Mouse (Mus musculus) kidney, postnatal 25 days (tissue): Measurements from ENCODE around the gene Gys2.
"Not testable (repeated sequence)": the region's sequence is repeated elsewhere in the genome, so short reads cannot be mapped to it uniquely, and the experiment has no call there.

Experiments
- DNase-seq, 2 experiments: peaks; one replicate each; pipeline ENCODE4 v3.0.0; 2021; ENCODE audit warnings: mixed read lengths in 2 of 2

Gys2 gene

GRCm38 (mm10) chr6:142472801-142473203 is at the start of gene Gys2:
Gene Gys2 (minus strand): TSS chr6:142473109.
- DNase-seq, result peak; percentile 43 to 57

- no peak for DNase-seq
Observed at GRCm38 (mm10) chr6:142521591-142522110, 48.7 kb upstream of the Gys2 start.

GRCm38 (mm10) chr6:142519110-142519509 is 46.2 kb upstream of the Gys2 start:
- DNase-seq, result no peak

GRCm38 (mm10) chr6:142515379-142515778 is 42.5 kb upstream of the Gys2 start:
- DNase-seq, result not testable (repeated sequence)

GRCm38 (mm10) chr6:142514912-142515311 is 42.0 kb upstream of the Gys2 start:
- DNase-seq, result peak; percentile 73 to 74

- peak in 1 of 2 experiments; percentile 38 for DNase-seq
Observed at GRCm38 (mm10) chr6:142512902-142513301, 40.0 kb upstream of the Gys2 start.

- DNase-seq, result no peak
Observed at GRCm38 (mm10) chr6:142511516-142512135, 38.7 kb upstream of the Gys2 start.

- no peak for DNase-seq
Observed at GRCm38 (mm10) chr6:142508663-142509062, 35.8 kb upstream of the Gys2 start.

- peak; percentile 95 to 98 for DNase-seq
Observed at GRCm38 (mm10) chr6:142507785-142508162, 34.9 kb upstream of the Gys2 start, which contains the start of gene Ldhb. Gene Ldhb (minus strand): TSS chr6:142507957.

GRCm38 (mm10) chr6:142507033-142507784 is 34.3 kb upstream of the Gys2 start:
- DNase-seq, result peak in 1 of 2 experiments; percentile 55

GRCm38 (mm10) chr6:142506338-142507032 is 33.6 kb upstream of the Gys2 start:
- DNase-seq, result peak in 1 of 2 experiments; percentile 31

GRCm38 (mm10) chr6:142503601-142504000 is 30.7 kb upstream of the Gys2 start:
- DNase-seq, result peak; percentile 36 to 52

- peak; percentile 51 to 74 for DNase-seq
Observed at GRCm38 (mm10) chr6:142502519-142503125, 29.7 kb upstream of the Gys2 start.

- not testable (repeated sequence) for DNase-seq
Observed at GRCm38 (mm10) chr6:142490114-142490513, 17.2 kb upstream of the Gys2 start.

GRCm38 (mm10) chr6:142487638-142488037 is 14.7 kb upstream of the Gys2 start:
- DNase-seq, result no peak

GRCm38 (mm10) chr6:142485478-142486123 is 12.7 kb upstream of the Gys2 start:
- no peak for DNase-seq

GRCm38 (mm10) chr6:142477239-142477638 is 4.3 kb upstream of the Gys2 start:
- peak; percentile 41 to 54 for DNase-seq

GRCm38 (mm10) chr6:142471141-142471540 is 1.8 kb downstream of the Gys2 start:
- no peak for DNase-seq

- peak in 1 of 2 experiments; percentile 38 for DNase-seq
Observed at GRCm38 (mm10) chr6:142469602-142470001, 3.3 kb downstream of the Gys2 start.

- DNase-seq, result no peak
Observed at GRCm38 (mm10) chr6:142462194-142462593, 10.7 kb downstream of the Gys2 start.

- no peak for DNase-seq
Observed at GRCm38 (mm10) chr6:142459017-142459678, 13.8 kb downstream of the Gys2 start.

GRCm38 (mm10) chr6:142458010-142458409 is 14.9 kb downstream of the Gys2 start:
- DNase-seq, result no peak
